Mouse (Mus musculus) v-Abl transformed pro-B cells (cell line): ENCODE data around the gene Slc8a1.

Experiments
- in situ Hi-C, 2 experiments: fragments of 400-800 bp; cut with MboI; formaldehyde crosslinking; loops; one replicate each; pipeline ENCODE4 v1.15.1; 2025; ENCODE audit not compliant: unreplicated experiment in 2 of 2

Gene Slc8a1

DNA sequence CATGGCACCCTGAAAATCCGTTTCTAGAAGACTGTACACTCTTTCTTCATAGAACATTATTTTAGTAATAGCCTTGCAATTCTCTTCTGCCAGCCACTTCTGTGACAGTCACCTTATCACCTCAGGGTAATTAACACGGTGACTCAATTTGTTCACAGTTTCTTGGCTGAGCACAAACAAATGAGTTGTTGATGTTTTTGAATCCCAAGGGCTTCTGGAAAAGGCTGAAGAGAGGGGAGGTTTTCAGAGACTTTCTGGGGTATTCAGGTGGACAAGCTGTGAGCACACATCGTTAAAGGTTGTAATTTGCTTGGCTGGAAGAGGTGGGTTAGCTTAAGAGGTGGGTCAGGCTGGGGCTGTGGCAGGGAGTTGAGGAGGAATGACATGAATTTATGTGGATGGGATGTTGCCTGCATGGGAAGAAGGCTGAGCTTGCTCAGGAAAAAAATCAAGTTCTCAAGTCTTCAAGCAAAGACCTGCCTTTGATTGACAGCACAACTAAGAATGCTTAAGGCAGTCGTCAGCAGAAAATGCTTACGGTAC is 360.3 kb downstream of the Slc8a1 start:
- in situ Hi-C loops = no loop called here

DNA sequence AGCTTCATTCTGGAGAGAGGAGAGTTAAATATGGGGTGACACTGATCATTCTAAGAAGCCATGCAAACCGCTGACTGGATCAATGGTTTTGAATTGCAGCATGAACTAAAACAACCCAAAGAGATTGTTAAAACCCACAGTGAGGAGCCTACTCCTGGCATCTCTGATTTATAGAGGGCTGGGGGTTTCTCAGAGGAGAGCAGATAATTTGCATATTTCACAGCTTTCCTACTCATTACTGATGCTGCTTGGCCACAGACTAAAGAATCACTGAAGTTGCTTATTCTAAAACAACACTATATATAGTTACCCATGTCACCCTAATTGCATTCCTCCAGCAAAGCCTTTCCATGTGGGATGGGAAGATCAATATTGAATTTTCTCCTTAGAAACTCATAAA is 361.0 kb downstream of the Slc8a1 start:
- in situ Hi-C loops = no loop called here

DNA sequence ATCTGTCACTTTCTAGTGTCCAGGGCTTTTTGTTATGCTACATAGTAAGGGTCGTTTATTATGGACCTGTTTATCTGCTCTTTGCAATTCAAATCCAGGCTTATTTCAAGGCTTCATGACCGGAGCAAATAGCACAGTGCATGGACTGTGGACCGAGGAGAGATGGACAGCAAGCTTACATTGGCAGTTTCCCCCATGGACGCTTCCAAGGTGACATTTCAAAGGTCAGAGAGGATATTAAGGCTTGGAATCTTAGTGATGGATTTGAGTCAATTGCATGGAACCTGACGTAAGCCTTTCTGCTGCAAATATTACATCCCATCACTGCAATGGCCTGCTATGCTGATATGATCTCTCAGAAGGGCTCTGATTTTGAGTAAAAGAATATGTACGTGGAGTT is 362.3 kb downstream of the Slc8a1 start:
- in situ Hi-C loops = no loop called here

DNA sequence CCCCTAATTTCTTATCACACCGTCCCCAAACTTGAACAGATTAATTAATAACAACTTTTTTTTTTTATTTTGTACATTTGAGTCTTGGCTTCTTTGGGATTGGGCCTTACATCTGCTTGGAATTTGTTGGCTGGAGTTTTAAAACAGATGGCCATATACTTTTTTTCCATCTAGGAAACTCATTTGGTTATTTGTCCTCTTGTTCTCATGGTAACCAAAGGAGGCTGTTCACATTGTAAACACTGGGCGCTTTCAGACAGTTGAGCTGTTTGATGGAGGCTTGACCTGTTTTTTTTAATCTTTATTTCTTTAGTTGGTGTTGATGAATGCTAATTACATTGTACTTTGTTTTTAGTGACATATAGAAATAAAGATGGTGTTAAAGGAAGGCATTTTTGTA is 369.1 kb downstream of the Slc8a1 start:
- in situ Hi-C loops = no loop called here

DNA sequence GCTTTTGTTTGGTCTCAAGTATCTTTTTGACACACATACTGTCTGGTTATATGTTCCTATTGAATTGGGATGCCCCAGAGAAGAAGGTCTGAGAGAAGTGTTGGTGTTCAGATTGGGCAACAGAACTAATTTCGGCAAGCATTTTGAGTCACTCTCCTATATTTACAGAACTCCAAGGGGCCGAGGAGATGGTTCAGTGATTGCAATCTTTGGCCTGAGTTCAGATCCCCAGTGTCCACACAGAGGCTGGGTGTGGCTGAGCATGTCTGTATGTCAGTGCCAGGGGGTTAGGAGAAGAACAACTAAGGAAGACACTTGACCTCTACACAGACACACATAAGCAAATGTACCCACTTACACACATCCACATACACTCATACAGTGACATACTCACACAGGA is 369.7 kb downstream of the Slc8a1 start:
- in situ Hi-C loops = no loop called here

DNA sequence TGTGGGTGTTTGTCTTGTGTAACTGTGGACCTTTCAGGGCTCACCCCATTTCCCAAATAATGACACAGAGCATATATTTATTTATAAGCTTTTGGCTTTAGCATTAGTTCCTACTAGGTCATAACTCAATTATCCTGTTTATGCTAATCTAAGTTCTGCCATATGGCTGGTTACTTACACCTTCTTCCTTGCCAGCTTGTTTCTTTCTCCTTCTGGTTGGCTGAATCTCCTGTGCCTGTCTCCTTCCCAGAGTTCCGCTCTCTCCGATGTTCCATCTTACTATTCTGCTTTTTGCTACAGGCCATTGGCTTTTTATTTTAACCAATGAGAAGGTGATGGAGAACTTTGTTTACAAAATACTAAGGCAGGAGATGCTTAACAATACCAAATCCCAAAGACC is 374.8 kb downstream of the Slc8a1 start:
- in situ Hi-C loops = no loop called here

DNA sequence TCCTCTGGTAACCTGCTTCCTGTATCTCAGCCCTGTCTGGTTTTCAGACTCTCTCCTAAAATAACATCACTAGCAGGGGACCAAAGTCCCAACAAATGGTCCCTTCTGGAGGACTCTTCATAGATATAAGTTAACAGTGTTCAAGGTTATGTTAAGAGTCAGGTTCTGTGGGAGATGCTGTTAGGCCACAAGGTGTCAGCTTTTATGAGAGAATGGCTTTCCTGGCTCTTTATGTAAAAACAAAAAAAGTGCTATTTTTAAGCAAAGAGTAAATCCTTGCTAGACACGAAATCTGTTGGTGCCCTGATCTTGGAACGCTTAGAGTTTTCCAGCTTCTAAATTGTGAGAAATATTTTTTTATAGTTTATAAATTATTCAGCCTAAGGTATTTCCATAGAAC is 377.6 kb downstream of the Slc8a1 start:
- in situ Hi-C loops = no loop called here

DNA sequence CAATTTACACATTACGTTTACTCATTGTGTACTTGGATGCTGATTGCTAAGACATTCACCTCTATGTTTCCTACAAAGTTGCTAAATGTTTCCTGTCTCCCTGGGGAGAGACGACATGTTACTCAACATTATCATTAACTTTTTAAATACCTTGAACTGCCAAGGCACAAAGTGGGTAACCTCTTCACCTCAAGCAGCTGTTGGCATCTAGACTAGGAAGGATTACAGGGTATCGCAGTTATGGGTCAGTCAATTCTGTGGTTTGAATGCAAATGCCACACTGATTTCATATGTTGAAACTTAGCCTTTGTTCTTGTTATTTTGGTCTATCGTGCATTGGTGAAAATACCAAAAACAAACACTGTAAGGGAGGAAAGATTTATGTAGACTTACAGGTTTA is 378.1 kb downstream of the Slc8a1 start:
- in situ Hi-C loops = no loop called here

DNA sequence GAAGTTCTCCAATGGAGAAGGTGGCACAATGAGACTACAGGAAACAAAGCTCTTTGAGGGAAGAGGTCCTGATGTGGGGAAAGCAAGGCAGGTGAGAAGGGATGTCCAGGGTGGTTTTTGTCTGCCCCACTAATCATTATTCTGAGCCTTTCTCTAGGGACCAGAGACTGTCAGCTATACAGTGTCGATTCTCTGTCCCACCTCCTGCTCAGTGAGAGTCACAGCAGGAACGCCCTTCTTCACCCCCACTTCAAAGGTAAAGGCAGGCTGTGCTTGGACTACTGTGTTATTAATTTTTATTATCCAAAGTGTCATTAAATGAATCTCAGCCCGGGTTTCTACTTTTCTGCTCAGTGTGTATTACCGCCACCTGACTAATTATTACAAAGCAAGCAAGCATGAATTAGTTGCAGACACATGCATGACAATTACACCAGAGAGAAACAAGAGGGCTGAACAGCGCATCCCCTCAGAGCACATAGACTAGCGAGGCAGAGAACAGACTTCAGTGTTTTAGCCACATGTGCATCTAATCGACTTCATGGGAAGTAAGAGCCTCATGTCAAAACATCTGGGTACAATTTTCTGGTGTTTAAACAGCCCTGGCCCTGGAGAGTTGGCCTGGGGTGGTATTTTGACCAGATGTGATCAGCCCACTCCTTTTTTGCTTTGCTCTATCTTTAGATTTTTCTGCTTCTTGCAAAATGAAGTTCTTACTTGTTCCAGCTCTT is 402.0 kb downstream of the Slc8a1 start:
- in situ Hi-C loops = no loop called here

DNA sequence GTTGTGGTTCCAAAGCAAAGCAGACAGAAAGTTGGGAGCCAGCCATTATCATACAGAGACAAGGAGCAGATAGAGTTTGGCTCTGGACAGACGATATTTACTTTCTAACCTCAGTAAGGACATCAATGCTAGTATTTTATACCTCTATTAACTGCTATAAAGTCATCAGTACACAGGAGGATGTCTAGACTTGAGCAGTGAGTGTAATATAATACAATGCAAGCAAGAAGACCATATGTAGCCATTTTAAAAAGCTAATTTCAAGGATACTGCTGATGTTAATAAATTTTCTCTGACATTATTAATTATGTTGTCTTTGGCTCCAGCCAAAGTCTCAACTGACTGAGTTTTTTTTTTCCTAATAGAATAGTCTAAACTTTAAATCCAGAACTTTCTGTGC is 402.7 kb downstream of the Slc8a1 start:
- in situ Hi-C loops = no loop called here
